Mouse (Mus musculus) lung, adult 18-20 months (tissue): ENCODE data around the gene Kcnma1.
A peak's percentile ranks its signal among the peaks of the same experiment; 100 is the strongest.

Source experiments
- DNase-seq, 2 experiments: peaks; one replicate each; pipeline ENCODE4 v3.0.0; 2022; ENCODE audit warnings: mixed read lengths in 2 of 2

The Kcnma1 gene

GRCm38 (mm10) chr14:23679378-23679777 lies 334.9 kb downstream of the Kcnma1 start:
- DNase-seq = peak in 1 of 2 experiments; percentile 2

GRCm38 (mm10) chr14:23666420-23666819 lies 347.9 kb downstream of the Kcnma1 start:
- no peak for DNase-seq

- DNase-seq = no peak
Observed at GRCm38 (mm10) chr14:23651682-23652081, 362.6 kb downstream of the Kcnma1 start.

GRCm38 (mm10) chr14:23650126-23650525 lies 364.2 kb downstream of the Kcnma1 start:
- DNase-seq = no peak

GRCm38 (mm10) chr14:23645361-23646063 lies 368.8 kb downstream of the Kcnma1 start:
- DNase-seq = no peak

GRCm38 (mm10) chr14:23643162-23643561 lies 371.1 kb downstream of the Kcnma1 start:
- no peak for DNase-seq

GRCm38 (mm10) chr14:23640665-23641064 lies 373.6 kb downstream of the Kcnma1 start:
- no peak for DNase-seq

GRCm38 (mm10) chr14:23638078-23638695 lies 376.1 kb downstream of the Kcnma1 start:
- DNase-seq = no peak

- no peak for DNase-seq
Observed at GRCm38 (mm10) chr14:23635903-23636302, 378.4 kb downstream of the Kcnma1 start.

GRCm38 (mm10) chr14:23633011-23633595 lies 381.2 kb downstream of the Kcnma1 start:
- DNase-seq = no peak

GRCm38 (mm10) chr14:23626925-23627324 lies 387.4 kb downstream of the Kcnma1 start:
- no peak for DNase-seq

GRCm38 (mm10) chr14:23626114-23626513 lies 388.2 kb downstream of the Kcnma1 start:
- no peak for DNase-seq

GRCm38 (mm10) chr14:23625436-23625835 lies 388.9 kb downstream of the Kcnma1 start:
- DNase-seq = no peak

- DNase-seq = no peak
Observed at GRCm38 (mm10) chr14:23624455-23624854, 389.8 kb downstream of the Kcnma1 start.

- no peak for DNase-seq
Observed at GRCm38 (mm10) chr14:23620685-23621084, 393.6 kb downstream of the Kcnma1 start.

GRCm38 (mm10) chr14:23618973-23619372 lies 395.3 kb downstream of the Kcnma1 start:
- no peak for DNase-seq

GRCm38 (mm10) chr14:23618081-23618480 lies 396.2 kb downstream of the Kcnma1 start:
- no peak for DNase-seq

- no peak for DNase-seq
Observed at GRCm38 (mm10) chr14:23610054-23610453, 404.2 kb downstream of the Kcnma1 start.

- DNase-seq = no peak
Observed at GRCm38 (mm10) chr14:23605740-23606139, 408.6 kb downstream of the Kcnma1 start.

- DNase-seq = no peak
Observed at GRCm38 (mm10) chr14:23602937-23603336, 411.4 kb downstream of the Kcnma1 start.

GRCm38 (mm10) chr14:23602054-23602453 lies 412.2 kb downstream of the Kcnma1 start:
- no peak for DNase-seq

GRCm38 (mm10) chr14:23594629-23595028 lies 419.7 kb downstream of the Kcnma1 start:
- DNase-seq = no peak

GRCm38 (mm10) chr14:23592826-23593447 lies 421.4 kb downstream of the Kcnma1 start:
- no peak for DNase-seq
